Mouse (Mus musculus) thymus, postnatal 36 days (tissue): ENCODE measurements around the gene Krt78.

ENCODE experiments used
- DNase-seq, 2 experiments: peaks; one replicate each; pipeline ENCODE4 v3.0.0; 2022; ENCODE audit warnings: mixed read lengths in 2 of 2

Krt78 gene

DNA sequence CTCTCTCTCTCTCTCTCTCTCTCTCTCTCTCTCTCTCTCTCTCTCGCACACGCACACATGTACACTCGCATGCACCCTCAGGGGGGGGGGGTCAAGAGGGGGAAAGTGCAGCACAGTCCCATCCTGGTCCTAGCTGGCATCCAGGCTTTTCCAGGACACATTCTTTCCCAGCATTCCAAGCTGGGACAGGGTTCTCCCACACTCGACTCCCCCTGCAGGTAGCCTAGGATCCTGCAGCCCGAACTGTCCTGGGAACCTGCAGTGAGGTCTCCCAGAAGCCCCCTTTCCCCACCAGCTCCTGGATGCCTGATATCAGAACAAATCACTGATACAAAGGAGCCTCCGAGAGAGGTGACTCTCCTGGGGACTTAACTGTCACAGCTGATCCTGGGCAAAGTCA is 16.4 kb upstream of the Krt78 start:
- DNase-seq, result no peak

DNA sequence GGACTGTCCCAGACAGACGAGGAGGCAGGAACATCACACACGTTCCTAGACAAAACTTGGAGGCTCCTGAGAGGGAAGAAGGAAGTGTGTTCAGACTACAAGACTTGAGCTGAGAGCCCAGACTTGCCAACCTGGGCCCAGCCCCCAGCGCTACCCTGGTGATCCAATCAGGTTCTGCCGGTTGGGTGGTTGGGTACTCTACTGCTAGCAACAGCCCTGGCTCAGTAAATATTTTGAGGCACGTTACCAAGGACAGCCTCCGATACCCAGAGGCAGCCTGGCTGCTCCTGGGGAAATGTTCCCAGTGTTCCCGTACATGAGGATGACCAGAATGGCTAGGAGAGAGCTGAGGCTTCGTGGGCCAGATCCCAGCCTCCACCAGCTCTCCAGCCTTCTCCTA is 12.7 kb upstream of the Krt78 start:
- no peak for DNase-seq

DNA sequence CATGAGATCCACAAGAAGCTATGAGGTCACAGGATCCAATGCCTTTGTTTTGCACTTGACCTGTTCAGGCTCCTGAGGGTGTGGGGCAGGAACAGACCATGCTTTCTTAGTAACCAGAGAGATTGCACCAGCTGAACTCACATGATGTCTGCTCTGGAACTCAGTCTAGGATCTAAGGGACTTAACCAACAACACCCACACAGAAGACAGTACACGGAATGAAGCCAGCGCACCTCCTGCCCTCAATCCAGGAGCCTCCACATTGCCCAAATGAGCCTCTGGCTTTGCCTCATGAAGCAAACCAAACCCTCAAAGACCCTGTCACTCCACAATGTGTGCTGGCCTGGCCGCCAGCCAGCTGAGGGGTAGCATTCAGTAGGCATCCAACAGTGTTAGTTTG is 4.8 kb upstream of the Krt78 start:
- DNase-seq, result no peak

DNA sequence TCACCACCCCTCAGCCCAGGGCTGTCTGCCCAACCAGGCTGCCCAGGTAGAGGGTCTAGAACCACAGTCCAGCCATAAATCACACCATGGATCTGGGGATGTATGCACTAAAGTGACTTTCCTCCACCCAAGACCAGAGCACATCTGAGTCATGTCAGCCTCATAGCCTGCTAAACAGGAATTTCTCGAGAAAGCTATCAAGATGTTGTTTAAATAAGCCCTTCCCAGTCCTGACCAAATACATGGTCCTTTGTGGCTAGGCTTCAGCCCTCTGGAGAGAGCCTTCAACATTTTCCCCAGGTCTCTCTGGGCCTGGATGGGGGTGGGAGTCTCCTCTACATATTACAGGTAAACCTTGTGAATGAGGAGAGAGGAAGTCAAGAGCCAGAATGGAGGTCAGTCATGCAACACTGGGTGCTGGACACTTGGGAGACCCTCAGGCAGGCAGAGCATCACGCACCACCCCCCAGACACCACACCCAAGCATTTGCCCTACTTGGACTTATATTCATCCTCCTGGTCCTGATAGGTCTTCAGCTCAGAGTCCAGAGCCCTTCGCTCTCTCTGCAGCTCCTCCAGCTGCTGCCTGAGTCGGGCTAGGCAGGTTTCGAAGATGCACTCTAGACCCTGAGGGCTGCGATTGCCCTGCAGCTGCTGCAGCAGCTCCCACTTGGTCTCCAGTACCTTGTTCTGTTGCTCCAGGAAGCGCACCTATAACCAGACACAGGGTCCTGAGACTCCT is 1.2 kb downstream of the Krt78 start:
- no peak for DNase-seq

DNA sequence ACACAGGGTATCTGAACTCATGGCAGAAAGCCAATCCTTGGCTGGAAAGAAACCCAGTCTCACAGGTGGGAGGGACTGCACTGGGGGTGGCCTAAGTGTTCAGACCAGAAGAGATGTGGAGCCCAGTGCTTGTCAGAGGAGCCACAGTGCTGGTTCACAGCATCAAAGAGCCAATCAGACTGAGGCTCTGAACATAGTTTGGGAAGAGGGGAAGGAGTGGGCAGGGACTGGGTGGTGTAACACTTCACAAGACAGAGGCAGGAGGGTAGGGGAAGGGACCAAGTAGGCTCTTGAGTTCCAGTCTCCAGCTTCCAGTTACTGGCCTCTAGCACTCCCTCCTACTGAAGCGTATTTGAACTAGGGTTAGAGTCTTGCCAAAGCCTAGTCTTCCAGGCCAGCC is 8.7 kb downstream of the Krt78 start:
- DNase-seq, result no peak

DNA sequence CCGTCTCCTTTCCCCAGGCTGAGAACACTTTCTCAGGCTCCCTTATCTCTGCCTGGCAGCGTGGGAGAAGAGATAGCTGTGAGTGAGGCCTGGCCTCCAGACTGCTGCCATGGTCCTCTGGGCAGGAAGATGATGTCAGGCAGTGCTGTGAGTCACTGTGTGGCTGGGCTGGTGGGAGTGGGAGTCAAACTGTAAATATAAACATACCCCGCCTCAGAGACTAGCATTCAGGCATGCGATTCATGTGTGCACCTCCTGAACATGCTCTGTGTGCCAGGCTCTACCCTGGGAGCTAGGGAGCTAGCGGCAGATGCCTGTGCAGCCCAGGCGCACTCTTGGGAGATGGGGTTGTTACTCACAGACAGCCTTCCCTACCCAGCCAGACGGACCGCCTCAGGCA is 12.1 kb downstream of the Krt78 start:
- DNase-seq, result no peak

DNA sequence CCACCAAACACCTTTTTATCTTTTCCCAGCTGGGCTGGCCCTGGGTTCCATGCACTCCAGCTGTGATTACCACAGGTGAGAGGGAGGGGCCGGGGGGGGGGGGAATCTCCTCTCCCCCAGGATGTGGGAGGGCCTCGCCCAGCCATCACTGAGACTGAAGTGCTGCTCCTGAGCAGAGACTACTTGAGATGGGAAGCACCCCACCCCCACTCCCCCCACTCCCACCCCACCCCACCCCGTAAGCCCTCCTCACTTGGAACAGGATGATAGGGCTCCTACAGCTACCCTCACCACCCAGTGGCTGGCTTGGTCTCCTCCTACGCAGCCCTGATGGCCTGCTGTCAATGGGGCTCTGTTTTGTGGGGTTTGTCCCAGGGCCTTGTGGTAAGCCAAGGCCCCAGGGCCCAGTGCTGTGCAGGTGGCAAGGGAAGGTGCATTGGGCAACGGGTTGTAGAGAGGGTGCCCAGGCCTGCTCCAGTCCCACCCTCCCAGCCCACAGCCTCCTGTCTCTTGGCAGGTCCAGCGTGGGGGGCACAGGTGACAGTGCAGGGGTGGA is 13.7 kb downstream of the Krt78 start, which contains the start of gene Krt79:
TSS of gene Krt79 (minus strand) at position 51 of the 556 bp plus-strand sequence.
- no peak for DNase-seq

DNA sequence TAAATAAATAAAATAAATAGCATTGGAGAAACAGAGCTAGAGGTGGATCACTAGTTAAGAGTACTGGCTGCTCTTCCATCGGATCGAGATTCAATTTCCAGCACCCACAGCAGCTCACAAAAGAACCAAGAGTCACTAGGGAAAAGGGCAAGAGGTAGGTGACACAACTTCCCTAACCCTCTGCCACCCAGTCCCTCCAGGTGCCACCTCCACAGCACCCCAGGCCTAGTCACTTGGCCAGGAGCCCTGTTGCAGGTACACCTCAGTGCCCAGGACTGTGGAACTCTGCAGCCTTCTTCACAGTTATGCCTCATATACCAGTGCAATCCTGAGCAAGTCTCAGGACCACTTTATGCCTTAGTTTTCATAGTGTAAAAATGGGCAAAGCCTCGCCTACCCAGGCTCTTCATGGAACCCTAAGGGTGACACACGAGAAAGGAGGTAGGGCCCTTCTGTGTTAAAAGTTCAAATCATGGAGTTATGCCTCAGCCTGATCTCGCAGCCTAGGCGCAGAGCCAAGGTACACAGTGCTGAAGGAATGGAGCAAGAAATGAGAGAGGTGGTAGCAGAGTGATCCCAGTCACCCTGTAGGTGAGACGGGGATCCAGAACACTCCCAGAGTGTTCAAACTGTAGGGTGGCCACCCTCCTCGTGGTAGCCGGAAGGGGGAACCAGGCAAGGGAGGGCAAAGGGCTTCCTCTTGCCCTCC is 15.3 kb downstream of the Krt78 start:
- DNase-seq, result no peak

DNA sequence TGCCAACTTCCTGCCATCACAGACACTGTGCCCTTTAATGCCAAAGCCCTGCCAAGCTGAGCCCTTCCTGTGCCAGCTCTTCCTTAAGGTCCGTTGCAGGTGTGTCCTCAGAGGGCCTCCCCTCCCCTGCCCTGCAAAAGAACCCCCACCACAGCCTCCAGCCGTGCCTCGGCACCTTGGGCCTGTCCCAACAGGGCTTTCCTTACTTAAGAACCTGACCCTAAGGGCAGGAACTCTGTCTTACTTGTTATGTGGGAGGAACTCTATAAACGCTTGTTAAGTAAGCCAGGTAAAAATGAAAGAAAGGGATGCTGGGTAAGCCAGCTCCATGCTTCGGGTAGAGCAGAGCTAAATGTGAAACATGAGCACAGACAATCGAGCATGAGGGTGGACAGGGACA is 21.1 kb downstream of the Krt78 start:
- no peak for DNase-seq

DNA sequence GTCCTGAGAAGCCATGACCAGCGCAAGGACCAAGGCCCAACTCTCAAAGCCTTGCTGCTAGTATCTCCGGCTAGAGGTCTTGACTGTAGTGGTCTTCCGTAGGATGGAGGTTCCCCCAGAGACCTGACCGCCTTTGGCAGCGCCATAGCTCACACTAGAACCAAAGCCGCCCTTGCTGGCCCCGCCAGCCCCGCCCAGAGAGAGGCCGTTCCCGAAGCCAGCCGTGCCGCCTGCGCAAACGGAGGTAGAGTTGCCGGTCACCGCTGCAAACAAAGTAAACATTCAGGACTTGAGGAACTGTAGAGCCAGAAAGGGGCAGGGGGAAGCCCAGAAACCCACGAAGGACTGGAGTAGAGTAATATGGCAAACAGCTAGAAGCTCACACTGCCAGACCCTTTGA is 24.4 kb downstream of the Krt78 start:
- no peak for DNase-seq

DNA sequence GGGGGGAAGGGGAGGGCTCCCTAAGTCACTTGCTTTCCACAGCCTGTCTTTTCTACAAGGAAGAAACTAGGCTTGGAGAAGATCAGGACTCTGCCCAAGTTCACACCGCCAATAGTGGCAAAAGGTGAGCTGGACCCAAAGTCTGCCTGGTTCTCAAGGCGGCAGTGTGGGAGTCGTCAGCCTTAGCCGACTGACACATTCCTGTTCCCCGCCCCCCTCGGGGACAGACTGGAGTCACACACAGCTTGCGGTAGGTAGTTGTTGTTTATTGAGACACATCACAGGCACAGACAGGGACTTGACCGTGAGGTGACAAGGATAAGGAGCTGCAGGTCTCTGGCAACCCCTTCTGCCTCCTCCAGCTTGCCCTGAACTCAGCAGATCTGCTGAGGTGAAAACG is 25.0 kb downstream of the Krt78 start:
- no peak for DNase-seq

DNA sequence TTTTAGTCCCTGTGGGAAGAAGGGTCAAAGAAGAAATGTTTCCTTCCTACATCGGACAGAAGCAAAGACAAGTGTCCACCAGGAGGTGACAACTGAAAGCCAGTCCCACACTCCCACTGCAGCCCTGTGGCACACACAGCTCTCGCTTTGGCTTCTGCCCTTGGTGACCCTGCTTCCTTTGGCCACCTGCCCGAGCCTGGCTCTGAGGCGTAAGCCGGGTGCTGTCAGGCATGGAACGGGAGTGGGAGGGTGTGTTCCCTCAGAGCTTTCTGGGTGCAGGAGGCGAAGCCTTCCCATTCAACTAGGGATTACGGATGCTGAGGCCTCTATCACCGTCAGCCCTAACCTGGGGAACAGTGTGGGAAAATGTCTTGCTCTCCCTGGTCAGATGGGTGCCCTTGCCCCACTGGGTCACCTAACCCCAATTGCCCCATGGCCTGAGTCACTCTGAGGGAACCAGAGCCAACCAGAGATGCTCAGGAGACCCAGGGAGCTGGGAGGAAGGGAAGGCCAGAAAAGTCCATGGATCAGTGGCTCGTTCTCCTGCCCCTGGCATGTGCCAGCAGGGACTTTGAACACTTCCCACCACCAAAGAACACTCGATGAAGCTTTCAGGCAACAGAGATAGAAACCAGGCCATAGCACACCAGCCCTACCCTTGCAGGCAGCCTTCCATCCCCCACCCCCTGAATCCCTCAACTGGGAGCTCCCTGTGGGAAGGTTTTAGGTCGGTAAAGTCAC is 26.6 kb downstream of the Krt78 start:
- no peak for DNase-seq

DNA sequence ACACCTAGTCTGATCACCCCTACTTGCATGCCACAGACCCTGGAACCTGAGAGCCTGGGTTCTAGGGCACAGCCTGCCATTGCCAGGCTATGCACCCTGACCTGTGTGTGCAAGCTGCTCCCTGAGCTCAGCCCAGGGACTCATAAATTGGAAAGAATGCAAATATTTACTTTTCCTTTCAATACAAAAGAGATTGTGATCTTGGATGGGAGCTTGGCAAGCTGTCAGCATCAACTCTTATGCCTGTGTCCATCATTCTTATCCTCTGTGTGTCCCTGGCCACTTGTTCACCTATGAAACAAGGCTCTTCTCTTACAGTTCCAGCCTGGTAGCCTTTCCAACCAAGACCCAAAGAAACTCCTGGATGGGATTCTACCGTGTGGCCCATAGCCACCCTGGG is 29.0 kb downstream of the Krt78 start:
- no peak for DNase-seq

DNA sequence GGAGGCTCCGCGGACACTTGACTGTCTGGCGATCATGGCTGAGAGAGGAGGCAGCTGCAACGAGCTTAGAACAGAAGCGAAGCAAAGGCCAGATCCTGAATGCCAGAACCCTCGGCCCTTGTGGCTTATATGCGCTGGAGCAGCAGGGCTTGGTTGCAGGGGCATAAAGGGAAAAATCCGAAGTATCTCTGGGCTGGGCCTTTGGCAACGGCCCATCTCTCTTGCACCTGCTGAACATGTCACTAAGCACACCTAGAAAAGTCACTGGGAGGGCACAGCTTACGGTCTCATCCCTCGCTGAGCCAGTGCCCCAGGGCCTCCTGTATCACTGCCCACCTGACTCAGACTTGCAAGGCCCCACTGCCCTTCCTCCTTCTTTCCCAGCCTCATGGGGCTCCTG is 29.5 kb downstream of the Krt78 start, which contains the start of gene Krt4:
TSS of gene Krt4 (minus strand) at position 101 of the 400 bp plus-strand sequence.
- DNase-seq, result no peak

DNA sequence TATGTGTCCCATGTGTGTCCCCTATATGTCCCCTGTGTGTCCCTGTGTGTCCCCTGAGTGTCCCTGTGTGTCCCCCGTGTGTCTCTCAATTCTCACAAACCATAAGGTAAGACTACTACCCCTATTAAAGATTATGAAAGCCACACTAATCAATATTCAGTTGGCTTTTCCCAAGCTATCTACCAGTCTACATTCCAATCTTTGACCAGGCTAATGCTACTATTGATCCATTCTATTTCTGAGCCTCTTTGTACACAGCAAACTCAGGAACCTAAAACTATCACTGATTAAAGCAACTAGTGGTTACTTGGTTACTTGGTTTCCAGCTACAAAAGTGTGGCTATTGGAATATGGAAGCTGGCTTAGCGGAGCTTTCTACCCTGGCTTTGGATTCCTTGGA is 31.8 kb downstream of the Krt78 start:
- no peak for DNase-seq

DNA sequence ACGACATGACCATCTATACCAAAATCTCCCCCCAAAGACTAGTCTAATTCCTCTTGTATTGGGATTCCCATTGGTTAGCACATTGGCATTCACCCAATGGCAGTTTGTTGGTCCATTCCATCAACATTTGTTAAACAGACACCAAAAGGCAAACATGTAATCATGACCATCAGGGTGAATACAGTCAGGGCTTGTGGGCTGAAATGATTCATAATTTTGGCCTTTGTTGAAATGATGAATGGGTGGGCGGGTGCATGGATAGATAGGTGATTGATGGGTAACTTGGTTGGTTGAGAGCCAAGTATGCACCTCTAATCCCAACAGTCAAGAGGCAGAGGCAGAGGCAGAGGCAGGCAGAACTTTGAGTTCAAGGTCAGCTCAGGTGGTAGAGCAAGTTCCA is 38.0 kb downstream of the Krt78 start:
- DNase-seq, result no peak

DNA sequence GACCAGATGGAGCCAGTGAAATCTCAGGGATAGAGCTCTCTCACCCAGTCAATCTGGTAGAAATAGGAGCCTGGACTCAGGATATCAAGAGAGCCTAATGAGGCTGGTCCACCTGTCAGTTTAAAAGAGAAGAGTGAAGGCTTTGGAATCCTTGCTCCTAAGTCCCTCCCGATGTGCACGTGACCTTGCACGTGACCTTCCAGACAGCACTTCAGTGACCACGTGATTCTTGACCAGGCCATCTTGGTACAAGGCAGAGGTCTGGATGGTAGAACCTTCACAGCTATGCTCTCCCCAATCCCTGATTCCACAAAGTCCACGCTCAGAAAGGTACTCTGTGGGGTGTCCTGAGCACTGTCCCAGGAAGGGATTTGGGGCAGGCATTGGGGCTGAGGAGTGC is 49.2 kb downstream of the Krt78 start:
- no peak for DNase-seq

DNA sequence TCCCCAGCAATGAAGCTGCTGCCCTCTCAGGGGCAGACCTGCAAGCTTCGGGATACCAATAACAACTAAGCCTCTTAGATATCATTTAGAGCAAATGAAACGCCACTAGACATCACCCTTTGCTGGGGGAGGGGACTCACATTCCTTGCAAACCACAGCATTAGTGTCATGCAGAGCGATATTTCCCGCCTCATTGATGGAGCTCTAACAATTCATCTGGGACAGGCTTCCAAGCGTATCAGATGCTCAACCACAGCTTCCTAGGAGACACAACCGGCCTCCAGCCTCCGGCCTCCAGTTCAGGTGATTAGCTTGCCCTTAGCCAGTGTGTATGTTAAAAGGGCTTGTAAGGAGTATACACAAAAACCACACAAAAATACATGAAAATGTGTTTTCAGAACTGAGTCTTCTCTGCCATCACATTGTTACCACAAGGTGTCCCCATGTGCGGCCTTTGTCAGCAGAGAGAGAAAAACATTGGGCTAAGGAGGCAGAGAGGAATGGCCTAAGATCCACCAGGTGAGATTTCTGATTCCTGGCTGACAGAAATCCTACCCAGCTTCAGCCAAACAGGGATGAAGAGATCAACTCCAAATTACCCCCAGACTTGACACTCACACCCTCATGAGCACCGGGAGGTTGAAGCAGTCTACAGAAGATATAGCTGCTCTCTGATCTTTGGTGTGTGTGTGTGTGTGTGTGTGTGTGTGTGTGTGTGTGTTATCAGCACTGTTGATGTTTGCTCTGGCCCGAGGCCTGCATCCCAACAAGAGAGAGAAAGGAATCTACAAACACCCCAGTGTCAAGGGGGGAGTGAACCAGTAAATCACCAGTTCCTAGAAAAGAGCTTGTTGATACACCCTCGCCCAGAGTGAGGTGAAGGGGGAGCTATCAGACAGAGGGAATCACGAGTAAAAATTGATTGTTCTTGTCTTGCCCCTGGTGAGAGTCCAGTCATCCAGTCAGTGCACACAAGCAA is 51.6 kb downstream of the Krt78 start:
- no peak for DNase-seq
